Mouse (Mus musculus): ENCODE data around the gene Frmd4a.

The Frmd4a gene

GRCm38 (mm10) chr2:4391091-4391490, 373.6 kb downstream of the Frmd4a start:
- DNase-seq (ENCODE audit: low spot score in 2 of 2) = no peak

GRCm38 (mm10) chr2:4391678-4392085, 374.2 kb downstream of the Frmd4a start:
- no peak for DNase-seq (ENCODE audit: low spot score in 2 of 2)

- DNase-seq (ENCODE audit: low spot score in 2 of 2) = no peak
Observed at GRCm38 (mm10) chr2:4393046-4393445, 375.5 kb downstream of the Frmd4a start.

GRCm38 (mm10) chr2:4394641-4395040, 377.1 kb downstream of the Frmd4a start:
- DNase-seq (ENCODE audit: low spot score in 2 of 2) = no peak

GRCm38 (mm10) chr2:4399721-4400120, 382.2 kb downstream of the Frmd4a start:
- DNase-seq (ENCODE audit: low spot score in 2 of 2) = no peak

- DNase-seq (ENCODE audit: low spot score in 2 of 2) = peak in 1 of 2 experiments; percentile 16
Observed at GRCm38 (mm10) chr2:4400771-4401596, 383.5 kb downstream of the Frmd4a start.

GRCm38 (mm10) chr2:4401597-4402581, 384.4 kb downstream of the Frmd4a start:
- no peak for DNase-seq (ENCODE audit: low spot score in 2 of 2)

- no peak for DNase-seq (ENCODE audit: low spot score in 2 of 2)
Observed at GRCm38 (mm10) chr2:4406977-4407376, 389.5 kb downstream of the Frmd4a start.

- DNase-seq (ENCODE audit: low spot score in 2 of 2) = no peak
Observed at GRCm38 (mm10) chr2:4409810-4410433, 392.4 kb downstream of the Frmd4a start.

- DNase-seq (ENCODE audit: low spot score in 2 of 2) = no peak
Observed at GRCm38 (mm10) chr2:4412870-4413595, 395.5 kb downstream of the Frmd4a start.

- DNase-seq (ENCODE audit: low spot score in 2 of 2) = no peak
Observed at GRCm38 (mm10) chr2:4413596-4414335, 396.2 kb downstream of the Frmd4a start.

GRCm38 (mm10) chr2:4420679-4421312, 403.3 kb downstream of the Frmd4a start:
- DNase-seq (ENCODE audit: low spot score in 2 of 2) = no peak

GRCm38 (mm10) chr2:4421757-4422156, 404.2 kb downstream of the Frmd4a start:
- no peak for DNase-seq (ENCODE audit: low spot score in 2 of 2)

- no peak for DNase-seq (ENCODE audit: low spot score in 2 of 2)
Observed at GRCm38 (mm10) chr2:4423896-4424295, 406.4 kb downstream of the Frmd4a start.

GRCm38 (mm10) chr2:4428407-4428855, 410.9 kb downstream of the Frmd4a start:
- DNase-seq (ENCODE audit: low spot score in 2 of 2) = no peak

- no peak for DNase-seq (ENCODE audit: low spot score in 2 of 2)
Observed at GRCm38 (mm10) chr2:4433119-4433518, 415.6 kb downstream of the Frmd4a start.

- no peak for DNase-seq (ENCODE audit: low spot score in 2 of 2)
Observed at GRCm38 (mm10) chr2:4435051-4435450, 417.5 kb downstream of the Frmd4a start.

- no peak for DNase-seq (ENCODE audit: low spot score in 2 of 2)
Observed at GRCm38 (mm10) chr2:4436361-4437231, 419.1 kb downstream of the Frmd4a start.

- no peak for DNase-seq (ENCODE audit: low spot score in 2 of 2)
Observed at GRCm38 (mm10) chr2:4438739-4439138, 421.2 kb downstream of the Frmd4a start.
